Mouse (Mus musculus): ENCODE results near the gene Smpdl3b.

DNA sequence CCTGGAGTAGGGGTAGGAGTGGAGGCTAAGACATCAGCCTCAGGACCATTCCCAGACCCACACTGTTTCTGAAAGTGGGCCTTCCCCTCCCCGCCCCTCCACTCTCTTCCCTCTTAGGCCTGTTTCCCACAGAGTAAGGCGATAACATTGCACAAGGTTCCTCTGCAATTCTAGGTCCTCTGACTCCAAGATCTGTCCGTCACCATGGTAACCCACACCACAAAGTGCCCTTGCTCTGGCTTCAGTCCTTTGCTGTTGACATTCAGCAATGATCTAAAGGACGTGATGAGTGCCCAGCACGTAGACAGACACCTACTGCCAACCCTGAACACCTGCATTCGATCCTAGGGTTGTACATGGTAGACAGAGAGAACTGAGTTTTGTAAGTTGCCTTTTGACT is 4.1 kb downstream of the Smpdl3b start:
- no peak for TF ChIP-seq POLR2A (IDR thresholded peaks at IDR 0.05; ENCODE audit: low read depth, low read length)
- TF ChIP-seq CTCF (conservative IDR thresholded peaks at IDR 0.05; ENCODE audit: insufficient read depth, insufficient read length, low read depth, low read length), result no peak
